In genomic region chr2:115747639-115748038, GRCm38 (mm10) we compare ENCODE assay signal across 25 mouse cellular contexts.
"Had no signal": no experiment of that assay in that cellular context is flagged by ENCODE, and none has a peak within 500 bp of the region (broad histone marks: within the 10 kb centered on the region; RNA-seq: fewer than 3 reads in every experiment).

No protein-coding gene starts in this region.

- DNase-seq: kidney, adult 8-10 months; kidney, postnatal 10 days; kidney, postnatal 36 days; layer of hippocampus, postnatal 36 days; left cerebral cortex, postnatal 4 days; lung, adult 18-20 months; lung, postnatal 10 days; lung, postnatal 36 days; retina, postnatal 1 day; right cerebral cortex, postnatal 4 days; thymus, adult 2 months; thymus, postnatal 25 days had no signal

- H3K9ac ChIP-seq: kidney, embryonic 15.5 days; limb, embryonic 12.5 days; limb, embryonic 15.5 days; liver, embryonic 12.5 days; liver, embryonic 15.5 days; lung, embryonic 15.5 days; neural tube, embryonic 13.5 days had no signal

- H3K4me1 ChIP-seq: liver, embryonic 12.5 days; liver, embryonic 15.5 days; lung, embryonic 15.5 days; megakaryocyte, embryonic 14.5 days had no signal

- H3K27me3 ChIP-seq: kidney, embryonic 15.5 days; limb, embryonic 15.5 days; liver, embryonic 12.5 days; liver, embryonic 15.5 days; lung, embryonic 15.5 days; megakaryocyte, embryonic 14.5 days; neural tube, embryonic 13.5 days had no signal

- H3K4me2 ChIP-seq: kidney, embryonic 15.5 days; limb, embryonic 12.5 days; limb, embryonic 15.5 days; liver, embryonic 12.5 days; liver, embryonic 15.5 days; lung, embryonic 15.5 days; midbrain, embryonic 11.5 days; neural tube, embryonic 13.5 days had no signal

- H3K4me3 ChIP-seq: kidney, embryonic 15.5 days; left cerebral cortex, adult 2 months; limb, embryonic 12.5 days; limb, embryonic 15.5 days; liver, embryonic 12.5 days; liver, embryonic 15.5 days; lung, embryonic 15.5 days; megakaryocyte, embryonic 14.5 days; myocyte; neural tube, embryonic 13.5 days had no signal

- H3K27ac ChIP-seq: kidney, embryonic 15.5 days; left cerebral cortex, adult 2 months; limb, embryonic 12.5 days; limb, embryonic 15.5 days; liver, embryonic 12.5 days; liver, embryonic 15.5 days; lung, embryonic 15.5 days; neural tube, embryonic 13.5 days; stomach, postnatal 0 days had no signal

- H3K9me3 ChIP-seq: kidney, embryonic 15.5 days; limb, embryonic 12.5 days; limb, embryonic 15.5 days; liver, embryonic 12.5 days; liver, embryonic 15.5 days; lung, embryonic 15.5 days; neural tube, embryonic 13.5 days had no signal

- ATAC-seq: liver, embryonic 12.5 days; midbrain, embryonic 16.5 days had no signal

- H3K36me3 ChIP-seq: kidney, embryonic 15.5 days; limb, embryonic 12.5 days; limb, embryonic 15.5 days; liver, embryonic 12.5 days; liver, embryonic 15.5 days; lung, embryonic 15.5 days; neural tube, embryonic 13.5 days had no signal
